Mouse (Mus musculus) cerebellum, adult 2 months (tissue): ENCODE data around the gene Os9. TPM values are rescaled to one million over a fixed set of nuclear protein-coding genes. Genes with fewer than 3 reads are reported as not detected.
A peak's percentile ranks its signal among the peaks of the same experiment; 100 is the strongest.

Source experiments
- DNase-seq, 2 experiments: peaks; one replicate each; pipeline ENCODE4 v3.0.0; 2021
- H3K27ac ChIP-seq: fragments of 200-500 bp; 2 replicates; pipeline ENCODE4 v1.5.1; 2012; ENCODE audit warnings: low read length, control low read depth, inconsistent platforms; ENCODE audit not compliant: insufficient read depth
- H3K27me3 ChIP-seq: fragments of 200-500 bp; 2 replicates; pipeline ENCODE4 v1.6.1; 2012; ENCODE audit warnings: inconsistent platforms, mild to moderate bottlenecking, low read length, moderate library complexity; ENCODE audit not compliant: control insufficient read depth, insufficient read depth
- H3K4me1 ChIP-seq: fragments of 200-500 bp; 2 replicates; pipeline ENCODE4 v1.6.1; 2011; ENCODE audit warnings: low read length; ENCODE audit not compliant: control insufficient read depth, insufficient read depth
- H3K4me3 ChIP-seq: fragments of 200-500 bp; replicated peaks from 2 replicates; pipeline ENCODE3; 2011; ENCODE audit warnings: mild to moderate bottlenecking, low read depth, low read length, control low read depth; ENCODE audit not compliant: insufficient read depth
- CTCF ChIP-seq: fragments of 200-500 bp; IDR thresholded peaks from 2 replicates; pipeline ENCODE4 v1.5.1; 2011; ENCODE audit warnings: low read depth, mild to moderate bottlenecking, control low read depth, low read length, moderate library complexity, borderline replicate concordance; ENCODE audit not compliant: insufficient read depth
- POLR2A ChIP-seq: fragments of 200-500 bp; IDR thresholded peaks from 2 replicates; pipeline ENCODE4 v1.6.1; 2011; ENCODE audit warnings: low read length, control low read depth, borderline replicate concordance; ENCODE audit not compliant: insufficient read depth
- WGBS: fragments of 180-500 bp; shearing (Covaris S2); methylation state at CpG from one replicate; pipeline ENCODE4 v1.1.7; 2018; 5-methylcytosine and 5-hydroxymethylcytosine counted together
- polyA plus RNA-seq: library from polyadenylated mRNA; depleted of rRNA; stranded (reverse); fragments of >200 nt; gene quantifications from 2 replicates; pipeline ENCODE4 v1.2.3, GENCODE M21; 2012

Os9 gene
- polyA plus RNA-seq, 1 experiment, result 98.9 TPM

DNA sequence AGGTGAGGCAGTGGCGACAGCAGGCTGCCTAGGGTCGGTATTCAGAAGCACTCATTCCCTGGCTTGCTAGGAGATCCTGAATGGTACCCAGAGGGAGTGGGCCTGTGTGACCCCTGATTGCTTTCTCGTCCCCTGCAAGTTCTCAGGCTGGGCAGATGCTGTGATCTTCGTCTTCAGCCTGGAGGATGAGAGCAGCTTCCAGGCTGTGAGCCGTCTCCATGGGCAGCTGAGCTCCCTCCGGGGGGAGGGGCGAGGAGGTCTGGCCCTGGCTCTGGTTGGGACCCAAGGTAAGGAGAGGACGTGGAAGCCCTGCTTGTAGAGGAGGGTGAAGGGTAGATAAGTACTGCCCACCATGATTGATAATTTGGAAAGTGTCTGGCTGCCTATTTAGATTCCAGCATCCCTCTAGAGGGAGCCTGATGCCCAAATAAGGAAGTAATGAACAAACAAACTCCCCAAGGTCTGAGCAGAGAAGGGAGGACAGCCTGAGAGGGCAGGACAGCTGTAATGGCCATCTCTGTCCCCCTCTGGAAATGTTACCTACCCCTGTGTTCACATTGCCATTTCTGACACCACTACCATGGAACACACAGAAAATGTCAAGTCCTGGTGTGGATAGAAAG lies 37.5 kb downstream of the Os9 start:
- TF ChIP-seq CTCF (no peak), POLR2A (no peak)
- Histone ChIP-seq H3K4me3 (no peak overlapping the region), H3K27me3 (no peaks in the 10 kb centered on the region), H3K27ac (0 out of 2 replicates have a peak overlapping the region, but pooled peaks have one; percentile 3), H3K4me1 (peaks cover 21% of the 10 kb centered on the region)
- WGBS, result 9% methylated on average over 8 of the region's 8 CpGs
- no peak for DNase-seq

DNA sequence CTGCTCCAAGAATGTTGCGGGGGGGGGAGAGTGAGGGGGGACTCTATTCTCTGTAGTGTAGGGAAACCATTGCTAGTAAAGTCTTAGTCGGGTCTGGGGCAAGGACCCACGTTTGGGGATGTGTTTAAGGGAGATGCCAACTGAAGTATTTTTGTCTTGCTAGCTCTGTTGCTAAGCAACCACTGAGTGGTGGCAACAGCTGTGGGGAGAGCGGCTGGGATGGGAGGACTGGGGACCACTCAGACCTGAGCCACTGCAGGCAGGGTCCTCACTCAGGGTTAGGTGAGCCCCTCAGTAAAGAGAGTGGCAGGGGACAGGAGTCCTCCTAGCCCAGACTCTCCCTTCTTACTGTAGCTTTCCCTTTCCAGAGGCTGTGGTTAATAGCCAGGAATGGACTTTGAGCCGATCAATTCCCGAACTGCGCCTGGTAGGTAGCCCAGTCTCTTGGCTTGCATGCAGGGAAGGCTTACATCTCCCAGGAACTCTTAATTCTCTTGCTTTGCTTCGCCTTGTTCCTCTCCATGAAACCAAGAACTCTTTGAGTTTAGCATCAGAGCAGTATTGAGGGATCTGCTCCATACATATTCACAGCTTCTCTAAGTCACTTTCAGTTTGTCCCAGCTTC lies 38.8 kb downstream of the Os9 start:
- H3K4me1 ChIP-seq, result peaks cover 29% of the 10 kb centered on the region
- TF ChIP-seq CTCF (no peak), POLR2A (no peak)
- peak overlapping the region; percentile 97 for H3K27ac ChIP-seq
- H3K27me3 ChIP-seq, result no peaks in the 10 kb centered on the region
- 17% methylated on average over 8 of the region's 8 CpGs for WGBS
- peak overlapping the region; percentile 99 for H3K4me3 ChIP-seq
- DNase-seq, result peak in 1 of 2 experiments; percentile 41

DNA sequence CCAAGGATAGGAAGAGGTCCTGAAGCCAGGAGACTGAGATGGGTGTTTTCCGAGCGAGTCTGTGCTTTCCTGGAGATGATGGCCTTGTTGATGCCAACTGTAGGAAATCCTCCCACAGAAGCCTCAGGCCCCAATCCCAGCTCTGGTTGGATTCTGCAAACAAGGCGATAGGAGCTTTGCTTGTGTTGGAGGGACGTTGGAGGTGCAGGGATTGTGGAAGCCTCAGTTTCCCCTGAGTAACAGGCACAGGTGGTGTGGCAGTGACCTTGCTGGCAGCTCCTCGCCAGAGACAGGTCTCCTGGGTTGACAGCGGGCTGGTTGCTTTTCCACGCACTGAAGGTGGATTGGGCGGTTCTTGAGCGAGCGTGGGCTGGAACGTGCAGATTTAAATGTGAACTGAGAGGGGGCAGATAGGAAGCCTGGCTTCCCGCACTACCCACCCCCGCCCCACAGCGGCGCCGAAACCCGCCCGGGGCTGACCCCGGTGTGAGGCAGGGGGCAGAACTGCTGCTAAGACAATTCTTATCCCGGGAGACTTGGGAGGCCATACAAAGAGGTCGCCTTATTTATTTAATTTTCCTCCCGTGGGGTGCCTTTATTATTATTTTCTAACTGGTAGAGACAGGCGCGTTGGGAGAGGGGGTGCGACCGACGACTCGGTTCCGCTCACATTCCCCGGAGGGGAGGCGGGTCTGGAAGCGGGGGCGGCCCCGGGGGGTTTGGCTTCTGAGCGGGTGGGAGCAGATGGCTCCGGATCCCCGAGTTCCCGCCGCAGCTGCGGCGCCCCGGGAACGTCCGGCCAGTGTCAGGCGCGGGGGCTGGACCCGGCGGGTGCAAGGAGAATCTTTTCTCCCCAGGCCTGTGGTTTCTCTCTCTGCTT lies 39.8 kb downstream of the Os9 start:
- WGBS, result 2% methylated on average over 48 of the region's 48 CpGs
- Histone ChIP-seq H3K4me3 (peak overlapping the region; percentile 99), H3K27me3 (no peaks in the 10 kb centered on the region), H3K4me1 (peaks cover 29% of the 10 kb centered on the region), H3K27ac (peak overlapping the region; percentile 97)
- TF ChIP-seq CTCF, result no peak
- peak; percentile 50; the same call in 1 of the 2 replicates for TF ChIP-seq POLR2A
- DNase-seq, result peak; percentile 79

DNA sequence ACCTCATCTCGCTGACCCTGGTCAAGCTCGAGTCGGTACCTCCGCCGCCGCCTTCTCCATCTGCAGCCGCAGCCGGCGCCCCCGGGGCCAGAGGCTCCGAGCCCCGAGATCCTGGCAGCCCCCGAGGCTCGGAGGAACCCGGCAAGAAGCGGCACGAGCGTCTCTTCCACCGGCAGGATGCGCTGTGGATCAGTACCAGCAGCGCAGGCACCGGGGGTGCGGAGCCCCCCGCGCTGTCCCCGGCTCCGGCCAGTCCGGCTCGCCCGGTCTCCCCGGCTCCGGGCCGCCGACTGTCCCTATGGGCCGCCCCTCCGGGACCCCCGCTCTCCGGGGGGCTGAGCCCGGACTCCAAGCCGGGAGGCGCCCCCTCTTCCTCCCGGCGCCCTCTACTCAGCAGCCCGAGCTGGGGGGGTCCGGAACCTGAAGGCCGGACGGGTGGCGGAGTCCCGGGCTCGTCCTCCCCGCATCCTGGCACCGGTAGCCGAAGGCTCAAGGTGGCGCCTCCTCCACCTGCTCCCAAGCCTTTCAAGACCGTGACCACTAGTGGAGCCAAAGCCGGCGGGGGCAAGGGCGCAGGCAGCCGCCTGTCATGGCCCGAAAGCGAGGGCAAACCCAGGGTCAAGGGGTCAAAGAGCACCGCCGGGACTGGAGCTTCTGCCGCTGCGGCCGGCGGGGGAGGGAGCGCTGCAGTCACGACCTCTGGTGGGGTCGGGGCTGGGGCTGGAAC lies 41.1 kb downstream of the Os9 start:
- DNase-seq, result peak; percentile 70 to 76
- peaks cover 29% of the 10 kb centered on the region for H3K4me1 ChIP-seq

DNA sequence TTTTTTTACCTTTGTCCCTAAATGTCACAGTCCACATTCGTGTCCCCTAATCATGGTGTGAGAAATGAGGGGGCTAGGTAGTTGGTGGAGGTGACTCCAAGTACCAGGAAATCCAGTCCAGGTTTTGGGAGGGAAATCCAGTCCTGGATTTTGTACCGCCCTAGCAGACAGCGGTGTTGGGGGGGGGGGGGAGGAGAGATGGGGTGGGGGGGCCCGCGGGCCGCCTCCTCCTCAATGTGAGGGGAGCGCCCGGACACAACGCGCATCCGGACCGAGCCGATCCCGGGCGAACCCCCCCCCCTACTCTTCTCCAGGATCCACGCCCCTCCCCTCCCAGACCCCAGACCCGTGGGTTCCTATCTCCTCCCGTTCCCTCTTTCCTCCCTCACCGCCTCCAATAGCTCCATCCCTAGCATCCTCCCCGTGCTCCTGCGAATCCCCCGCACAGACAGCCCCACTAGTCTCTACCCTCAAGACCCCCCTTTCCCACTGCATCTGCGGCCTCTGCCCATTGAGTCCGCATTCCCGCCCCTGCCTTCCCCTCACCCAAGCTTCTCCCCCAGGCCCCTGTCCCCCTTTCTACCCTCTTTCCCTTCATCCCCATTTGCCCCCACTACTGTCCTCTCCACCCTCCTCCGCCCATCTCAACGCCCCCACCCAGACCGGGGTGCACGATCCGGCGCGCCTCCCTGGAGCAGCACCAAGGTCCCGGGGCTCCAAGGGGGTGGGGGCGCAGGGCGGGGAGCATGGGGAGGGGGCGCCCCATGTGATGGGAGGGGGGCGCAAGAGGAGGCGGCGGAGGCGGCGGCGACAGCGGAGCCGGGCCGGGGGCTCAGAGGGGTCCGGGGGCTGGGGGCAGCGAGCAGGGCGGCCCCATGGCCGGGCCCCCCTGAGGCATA lies 42.0 kb downstream of the Os9 start:
- Histone ChIP-seq H3K27ac (peak overlapping the region; percentile 97), H3K4me1 (peaks cover 26% of the 10 kb centered on the region), H3K27me3 (no peaks in the 10 kb centered on the region), H3K4me3 (peak overlapping the region; percentile 99)
- 1% methylated on average over 36 of the region's 49 CpGs for WGBS
- no peak for TF ChIP-seq CTCF
- peak; percentile 37; the same call in 1 of the 2 replicates for TF ChIP-seq POLR2A
- peak; percentile 79 to 84 for DNase-seq

More for the DNA sequence above, 41.1 kb downstream of the Os9 start:
- no peaks in the 10 kb centered on the region for H3K27me3 ChIP-seq
- peak; percentile 21; the same call in 1 of the 2 replicates for TF ChIP-seq CTCF
- TF ChIP-seq POLR2A, result no peak
- peak overlapping the region; percentile 97 for H3K27ac ChIP-seq
- 1% methylated on average over 70 of the region's 70 CpGs for WGBS
- peak overlapping the region; percentile 99 for H3K4me3 ChIP-seq

DNA sequence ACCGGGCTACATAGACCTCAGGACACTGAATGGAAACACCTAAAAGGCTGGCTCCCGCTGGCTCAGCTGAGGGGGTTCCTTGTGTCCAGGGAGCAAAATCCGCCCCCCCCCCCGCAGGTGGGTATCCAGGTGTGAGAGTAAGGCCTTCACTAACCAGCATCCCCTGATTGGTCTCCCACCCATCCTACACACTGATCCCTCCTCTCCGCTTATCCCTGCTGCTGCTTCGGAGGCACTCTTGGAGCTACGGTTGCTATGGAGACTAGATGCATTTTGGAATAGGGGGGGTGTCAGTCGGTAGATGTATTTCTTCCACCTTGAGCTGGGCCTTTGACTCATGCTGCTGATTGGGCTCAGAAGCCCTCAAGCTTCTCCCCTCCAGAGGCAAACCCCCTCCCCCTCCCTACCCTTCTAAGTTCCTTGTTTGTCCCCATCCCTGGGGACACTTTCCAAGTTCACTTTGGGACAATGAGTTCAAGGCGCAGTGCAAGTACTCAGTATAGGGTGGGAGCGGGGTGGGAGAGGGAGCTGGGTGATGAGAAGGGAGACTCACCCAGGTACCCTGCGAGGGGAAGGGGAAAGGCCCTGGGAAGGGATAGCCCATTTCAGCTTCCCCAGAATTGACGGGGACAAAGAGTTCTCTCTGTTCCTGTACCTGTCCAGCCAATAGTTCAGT lies 42.8 kb downstream of the Os9 start:
- DNase-seq, result peak in 1 of 2 experiments; percentile 36
- H3K27me3 ChIP-seq, result no peaks in the 10 kb centered on the region

More for the DNA sequence above, 42.8 kb downstream of the Os9 start:
- no peak overlapping the region for H3K27ac ChIP-seq
- 5% methylated on average over 12 of the region's 12 CpGs for WGBS
- peak overlapping the region; percentile 99 for H3K4me3 ChIP-seq
- peaks cover 19% of the 10 kb centered on the region for H3K4me1 ChIP-seq
- TF ChIP-seq POLR2A (no peak), CTCF (no peak)
